Mouse (Mus musculus): ENCODE measurements around the gene Akap11. TPM values are rescaled to one million over a fixed set of nuclear protein-coding genes. Genes with fewer than 3 reads are reported as not detected.

Gene Akap11
- polyA plus RNA-seq, 1 experiment from 2014 or later: 12.5 TPM

GRCm38 (mm10) chr14:78482385-78483231 lies 54.0 kb downstream of the Akap11 start:
- Histone ChIP-seq H3K4me1 (peaks cover 4% of the 10 kb centered on the region; the same call in 1 of the 2 replicates), H3K4me2 (peak overlapping the region; percentile 60), H3K9me3 (no peaks in the 10 kb centered on the region), H3K36me3 (no peaks in the 10 kb centered on the region), H3K9ac (peak overlapping the region; percentile 65), H3K27ac (replicated peaks) (no peak overlapping the region), H3K4me3 (peak overlapping the region; percentile 24; the same call in 1 of the 2 replicates), H3K27me3 (replicated peaks) (no peaks in the 10 kb centered on the region)
- no peak for ATAC-seq (ENCODE audit: extremely low read depth, insufficient number of reproducible peaks, low FRiP score, low TSS enrichment)
- WGBS: 18% methylated on average over 14 of the region's 14 CpGs

GRCm38 (mm10) chr14:78474058-78474457 lies 62.5 kb downstream of the Akap11 start:
- no peaks in the 10 kb centered on the region for H3K27me3 ChIP-seq (replicated peaks)
- no peaks in the 10 kb centered on the region for H3K36me3 ChIP-seq
- no peak for ATAC-seq (ENCODE audit: extremely low read depth, insufficient number of reproducible peaks, low FRiP score, low TSS enrichment)
- 0 out of 2 replicates have a peak, but pooled peaks cover 2% of the 10 kb centered on the region for H3K9me3 ChIP-seq
- no peaks in the 10 kb centered on the region for H3K4me1 ChIP-seq
- no peak overlapping the region for H3K4me3 ChIP-seq
- WGBS: 86% methylated on average over 3 of the region's 3 CpGs
- H3K9ac ChIP-seq: no peak overlapping the region
- H3K4me2 ChIP-seq: no peak overlapping the region
- H3K27ac ChIP-seq (replicated peaks): no peak overlapping the region

GRCm38 (mm10) chr14:78470714-78471113 lies 65.9 kb downstream of the Akap11 start:
- no peak overlapping the region for H3K4me3 ChIP-seq
- H3K4me1 ChIP-seq: no peaks in the 10 kb centered on the region
- no peak overlapping the region for H3K9ac ChIP-seq
- no peak for ATAC-seq (ENCODE audit: extremely low read depth, insufficient number of reproducible peaks, low FRiP score, low TSS enrichment)
- 86% methylated on average over 4 of the region's 4 CpGs for WGBS
- H3K9me3 ChIP-seq: no peaks in the 10 kb centered on the region
- H3K36me3 ChIP-seq: no peaks in the 10 kb centered on the region
- no peak overlapping the region for H3K27ac ChIP-seq (replicated peaks)
- no peak overlapping the region for H3K4me2 ChIP-seq
- no peaks in the 10 kb centered on the region for H3K27me3 ChIP-seq (replicated peaks)

GRCm38 (mm10) chr14:78468991-78469390 lies 67.6 kb downstream of the Akap11 start:
- Histone ChIP-seq H3K36me3 (no peaks in the 10 kb centered on the region), H3K27ac (replicated peaks) (no peak overlapping the region), H3K9me3 (no peaks in the 10 kb centered on the region), H3K4me3 (no peak overlapping the region), H3K4me2 (no peak overlapping the region), H3K27me3 (replicated peaks) (no peaks in the 10 kb centered on the region), H3K9ac (no peak overlapping the region), H3K4me1 (no peaks in the 10 kb centered on the region)
- WGBS: 74% methylated on average over 7 of the region's 7 CpGs
- ATAC-seq (ENCODE audit: extremely low read depth, insufficient number of reproducible peaks, low FRiP score, low TSS enrichment): no peak

- Histone ChIP-seq H3K27ac (replicated peaks) (no peak overlapping the region), H3K36me3 (no peaks in the 10 kb centered on the region), H3K4me3 (no peak overlapping the region), H3K4me1 (no peaks in the 10 kb centered on the region), H3K27me3 (replicated peaks) (no peaks in the 10 kb centered on the region), H3K4me2 (no peak overlapping the region), H3K9me3 (no peaks in the 10 kb centered on the region), H3K9ac (no peak overlapping the region)
- 72% methylated on average over 4 of the region's 4 CpGs for WGBS
- ATAC-seq (ENCODE audit: extremely low read depth, insufficient number of reproducible peaks, low FRiP score, low TSS enrichment): no peak
These were observed 68.6 kb downstream of the Akap11 start for GRCm38 (mm10) chr14:78467994-78468393.

GRCm38 (mm10) chr14:78464353-78464752 lies 72.3 kb downstream of the Akap11 start:
- 72% methylated on average over 4 of the region's 4 CpGs for WGBS
- H3K4me3 ChIP-seq: no peak overlapping the region
- no peaks in the 10 kb centered on the region for H3K36me3 ChIP-seq
- H3K4me1 ChIP-seq: no peaks in the 10 kb centered on the region
- H3K9me3 ChIP-seq: no peaks in the 10 kb centered on the region
- ATAC-seq (ENCODE audit: extremely low read depth, insufficient number of reproducible peaks, low FRiP score, low TSS enrichment): no peak
- H3K4me2 ChIP-seq: no peak overlapping the region
- no peak overlapping the region for H3K27ac ChIP-seq (replicated peaks)
- no peaks in the 10 kb centered on the region for H3K27me3 ChIP-seq (replicated peaks)
- H3K9ac ChIP-seq: no peak overlapping the region

GRCm38 (mm10) chr14:78459121-78459520 lies 77.5 kb downstream of the Akap11 start:
- no peak overlapping the region for H3K27ac ChIP-seq (replicated peaks)
- H3K4me1 ChIP-seq: no peaks in the 10 kb centered on the region
- H3K9me3 ChIP-seq: no peaks in the 10 kb centered on the region
- H3K27me3 ChIP-seq (replicated peaks): no peaks in the 10 kb centered on the region
- ATAC-seq (ENCODE audit: extremely low read depth, insufficient number of reproducible peaks, low FRiP score, low TSS enrichment): no peak
- 66% methylated on average over 5 of the region's 5 CpGs for WGBS
- no peak overlapping the region for H3K4me3 ChIP-seq
- no peaks in the 10 kb centered on the region for H3K36me3 ChIP-seq
- H3K4me2 ChIP-seq: no peak overlapping the region
- H3K9ac ChIP-seq: no peak overlapping the region

GRCm38 (mm10) chr14:78458705-78459104 lies 77.9 kb downstream of the Akap11 start:
- 76% methylated on average over 5 of the region's 5 CpGs for whole genome bisulfite sequencing

GRCm38 (mm10) chr14:78454970-78455369 lies 81.6 kb downstream of the Akap11 start:
- no peaks in the 10 kb centered on the region for H3K27me3 ChIP-seq (replicated peaks)
- H3K4me3 ChIP-seq: no peak overlapping the region
- no peaks in the 10 kb centered on the region for H3K9me3 ChIP-seq
- H3K4me1 ChIP-seq: no peaks in the 10 kb centered on the region
- H3K27ac ChIP-seq (replicated peaks): no peak overlapping the region
- WGBS: 87% methylated on average over 5 of the region's 5 CpGs
- H3K36me3 ChIP-seq: no peaks in the 10 kb centered on the region
- H3K9ac ChIP-seq: no peak overlapping the region
- no peak overlapping the region for H3K4me2 ChIP-seq
- no peak for ATAC-seq (ENCODE audit: extremely low read depth, insufficient number of reproducible peaks, low FRiP score, low TSS enrichment)

More at GRCm38 (mm10) chr14:78458705-78459104, 77.9 kb downstream of the Akap11 start:
- Histone ChIP-seq H3K27me3 (replicated peaks) (no peaks in the 10 kb centered on the region), H3K4me1 (no peaks in the 10 kb centered on the region), H3K9me3 (no peaks in the 10 kb centered on the region), H3K27ac (replicated peaks) (no peak overlapping the region), H3K9ac (no peak overlapping the region), H3K4me3 (no peak overlapping the region), H3K4me2 (no peak overlapping the region), H3K36me3 (no peaks in the 10 kb centered on the region)
- ATAC-seq (ENCODE audit: extremely low read depth, insufficient number of reproducible peaks, low FRiP score, low TSS enrichment): no peak

- Histone ChIP-seq H3K27me3 (replicated peaks) (no peaks in the 10 kb centered on the region), H3K4me3 (no peak overlapping the region), H3K4me2 (no peak overlapping the region), H3K9ac (no peak overlapping the region), H3K4me1 (no peaks in the 10 kb centered on the region), H3K36me3 (no peaks in the 10 kb centered on the region), H3K27ac (replicated peaks) (no peak overlapping the region), H3K9me3 (no peaks in the 10 kb centered on the region)
- WGBS: 78% methylated on average over 11 of the region's 11 CpGs
- ATAC-seq (ENCODE audit: extremely low read depth, insufficient number of reproducible peaks, low FRiP score, low TSS enrichment): no peak
These were observed 87.7 kb downstream of the Akap11 start for GRCm38 (mm10) chr14:78448807-78449406.

- Histone ChIP-seq H3K9me3 (no peaks in the 10 kb centered on the region), H3K4me1 (no peaks in the 10 kb centered on the region), H3K9ac (no peak overlapping the region), H3K4me3 (no peak overlapping the region), H3K27ac (replicated peaks) (no peak overlapping the region), H3K36me3 (no peaks in the 10 kb centered on the region), H3K4me2 (no peak overlapping the region), H3K27me3 (replicated peaks) (no peaks in the 10 kb centered on the region)
- WGBS: 81% methylated on average over 12 of the region's 12 CpGs
- no peak for ATAC-seq (ENCODE audit: extremely low read depth, insufficient number of reproducible peaks, low FRiP score, low TSS enrichment)
These were observed 88.6 kb downstream of the Akap11 start for GRCm38 (mm10) chr14:78448017-78448416.
